Mouse (Mus musculus): Measurements from ENCODE around the gene Stk38l. TPM values are rescaled to one million over a fixed set of nuclear protein-coding genes. Genes with fewer than 3 reads are reported as not detected.

Stk38l gene
- polyA plus RNA-seq, 1 experiment from 2014 or later, result 4.5 TPM

- WGBS (ENCODE audit: insufficient replicate concordance), result 60% methylated on average over 1 of the region's 1 CpGs
- Histone ChIP-seq H3K4me2 (ENCODE audit: low read depth, low read length) (no peak overlapping the region), H3K9me3 (ENCODE audit: low read length) (no peaks in the 10 kb centered on the region), H3K9ac (replicated peaks) (no peak overlapping the region), H3K4me3 (ENCODE audit: low read depth, low read length) (no peak overlapping the region), H3K4me1 (ENCODE audit: insufficient read depth) (peaks cover 4% of the 10 kb centered on the region; the same call in 1 of the 2 replicates), H3K27ac (ENCODE audit: low read depth) (peak overlapping the region; percentile 11; the same call in 1 of the 2 replicates), H3K27me3 (ENCODE audit: insufficient read depth, low read length) (no peaks in the 10 kb centered on the region), H3K36me3 (replicated peaks; ENCODE audit: insufficient read depth, low read length) (no peaks in the 10 kb centered on the region)
- ATAC-seq (peak; percentile 63), DNase-seq (peak; percentile 30)
- TF ChIP-seq CTCF (IDR thresholded peaks at IDR 0.05; ENCODE audit: low read depth) (no peak), EP300 (IDR thresholded peaks at IDR 0.05; ENCODE audit: low read depth) (no peak)
These were observed 26.9 kb downstream of the Stk38l start for GRCm38 (mm10) chr6:146751671-146752070.

GRCm38 (mm10) chr6:146752178-146752577, 27.4 kb downstream of the Stk38l start:
- Histone ChIP-seq H3K36me3 (replicated peaks; ENCODE audit: insufficient read depth, low read length) (no peaks in the 10 kb centered on the region), H3K4me1 (ENCODE audit: insufficient read depth) (peaks cover 8% of the 10 kb centered on the region; the same call in 1 of the 2 replicates), H3K9me3 (ENCODE audit: low read length) (no peaks in the 10 kb centered on the region), H3K27me3 (ENCODE audit: insufficient read depth, low read length) (no peaks in the 10 kb centered on the region), H3K4me3 (ENCODE audit: low read depth, low read length) (no peak overlapping the region), H3K27ac (ENCODE audit: low read depth) (peak overlapping the region; percentile 11; the same call in 1 of the 2 replicates), H3K9ac (replicated peaks) (no peak overlapping the region), H3K4me2 (ENCODE audit: low read depth, low read length) (no peak overlapping the region)
- WGBS (ENCODE audit: insufficient replicate concordance), result 78% methylated on average over 2 of the region's 2 CpGs
- TF ChIP-seq CTCF (IDR thresholded peaks at IDR 0.05; ENCODE audit: low read depth) (no peak), EP300 (IDR thresholded peaks at IDR 0.05; ENCODE audit: low read depth) (no peak)
- ATAC-seq, result no peak
- DNase-seq, result no peak

DNA sequence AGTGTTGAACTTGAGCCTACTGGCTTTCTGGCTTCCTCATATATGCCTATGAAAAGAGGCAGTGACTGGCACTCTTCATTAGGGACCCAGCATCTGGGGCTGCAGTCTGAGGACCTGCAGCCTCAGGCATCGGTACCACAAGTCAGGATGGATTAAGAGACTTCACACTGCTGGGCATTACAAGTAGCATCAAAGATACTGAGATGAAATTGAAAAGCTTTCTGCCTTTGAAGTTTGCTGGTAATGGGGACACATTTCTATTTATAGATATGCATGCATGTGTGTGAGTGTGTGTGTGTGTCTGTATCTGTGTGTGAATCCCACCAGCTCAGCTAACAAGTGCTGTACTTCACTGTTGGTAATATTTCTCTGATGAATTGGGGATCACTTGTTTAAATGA, 27.8 kb downstream of the Stk38l start:
- Histone ChIP-seq H3K27ac (ENCODE audit: low read depth) (no peak overlapping the region), H3K36me3 (replicated peaks; ENCODE audit: insufficient read depth, low read length) (no peaks in the 10 kb centered on the region), H3K4me2 (ENCODE audit: low read depth, low read length) (no peak overlapping the region), H3K4me1 (ENCODE audit: insufficient read depth) (peaks cover 8% of the 10 kb centered on the region; the same call in 1 of the 2 replicates), H3K9me3 (ENCODE audit: low read length) (no peaks in the 10 kb centered on the region), H3K4me3 (ENCODE audit: low read depth, low read length) (no peak overlapping the region), H3K27me3 (ENCODE audit: insufficient read depth, low read length) (no peaks in the 10 kb centered on the region), H3K9ac (replicated peaks) (no peak overlapping the region)
- no peak for TF ChIP-seq EP300 (IDR thresholded peaks at IDR 0.05; ENCODE audit: low read depth)
- TF ChIP-seq CTCF (IDR thresholded peaks at IDR 0.05; ENCODE audit: low read depth), result no peak
- no peak for ATAC-seq
- DNase-seq, result no peak
- WGBS (ENCODE audit: insufficient replicate concordance), result 83% methylated on average over 1 of the region's 1 CpGs

DNA sequence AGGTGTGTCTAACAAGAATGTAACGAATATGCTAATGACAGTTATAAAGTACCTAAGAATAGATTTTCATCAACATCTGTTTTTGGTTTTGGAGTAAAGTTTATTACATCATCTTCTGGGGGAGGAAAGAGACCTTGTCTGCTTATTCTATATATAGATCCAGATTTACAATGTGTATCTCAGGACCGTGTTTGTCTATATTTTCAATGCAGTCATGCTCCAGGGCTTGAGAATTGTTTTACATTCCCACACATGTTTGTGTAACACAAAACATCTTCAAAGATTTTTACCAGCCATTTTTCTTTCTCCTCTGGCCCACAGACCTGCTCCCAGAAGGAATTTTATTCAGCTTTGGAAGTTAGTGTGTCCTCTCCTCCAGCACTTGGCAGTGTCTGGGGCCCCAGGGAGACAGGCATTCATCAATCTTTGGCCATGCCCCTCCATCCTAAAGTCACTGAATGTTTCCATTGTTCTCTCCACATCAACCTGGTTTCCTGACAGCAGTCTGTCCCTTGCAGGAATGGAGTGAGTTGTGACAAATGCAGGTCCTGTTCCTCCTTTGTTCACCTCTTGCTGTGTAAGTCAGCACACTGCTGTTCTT, 28.9 kb downstream of the Stk38l start:
- H3K4me3 ChIP-seq (ENCODE audit: low read depth, low read length), result no peak overlapping the region
- no peaks in the 10 kb centered on the region for H3K27me3 ChIP-seq (ENCODE audit: insufficient read depth, low read length)
- H3K9me3 ChIP-seq (ENCODE audit: low read length), result no peaks in the 10 kb centered on the region
- H3K4me2 ChIP-seq (ENCODE audit: low read depth, low read length), result no peak overlapping the region
- DNase-seq (no peak), ATAC-seq (no peak)
- WGBS (ENCODE audit: insufficient replicate concordance), result 62% methylated on average over 2 of the region's 2 CpGs
- no peak overlapping the region for H3K27ac ChIP-seq (ENCODE audit: low read depth)
- no peak overlapping the region for H3K9ac ChIP-seq (replicated peaks)
- no peaks in the 10 kb centered on the region for H3K36me3 ChIP-seq (replicated peaks; ENCODE audit: insufficient read depth, low read length)
- TF ChIP-seq CTCF (IDR thresholded peaks at IDR 0.05; ENCODE audit: low read depth) (no peak), EP300 (IDR thresholded peaks at IDR 0.05; ENCODE audit: low read depth) (no peak)
- H3K4me1 ChIP-seq (ENCODE audit: insufficient read depth), result peaks cover 8% of the 10 kb centered on the region; the same call in 1 of the 2 replicates

DNA sequence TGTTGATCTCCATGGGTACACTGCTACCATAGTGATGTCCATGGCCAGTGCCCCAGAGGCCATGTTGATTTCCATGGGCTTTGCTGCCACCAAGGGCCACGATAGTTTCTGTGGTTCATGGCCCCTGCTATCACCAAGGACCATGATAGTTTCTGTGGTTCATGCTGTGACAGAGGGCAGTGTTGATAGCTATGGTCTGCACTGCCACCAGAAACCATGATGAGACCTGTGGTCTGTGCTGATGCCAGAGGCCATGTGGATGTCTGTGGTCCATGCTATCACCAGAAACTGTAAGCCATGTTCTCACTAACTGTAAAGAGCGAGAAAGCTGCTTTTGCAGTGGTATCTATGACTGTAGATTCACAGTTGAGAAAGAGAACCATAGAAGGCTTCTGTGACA, 30.3 kb downstream of the Stk38l start:
- Histone ChIP-seq H3K27ac (ENCODE audit: low read depth) (no peak overlapping the region), H3K4me3 (ENCODE audit: low read depth, low read length) (no peak overlapping the region), H3K36me3 (replicated peaks; ENCODE audit: insufficient read depth, low read length) (no peaks in the 10 kb centered on the region), H3K4me2 (ENCODE audit: low read depth, low read length) (no peak overlapping the region), H3K9ac (replicated peaks) (no peak overlapping the region), H3K4me1 (ENCODE audit: insufficient read depth) (peaks cover 8% of the 10 kb centered on the region; the same call in 1 of the 2 replicates), H3K9me3 (ENCODE audit: low read length) (no peaks in the 10 kb centered on the region), H3K27me3 (ENCODE audit: insufficient read depth, low read length) (no peaks in the 10 kb centered on the region)
- DNase-seq (no peak), ATAC-seq (peak; percentile 40)
- WGBS (ENCODE audit: insufficient replicate concordance), result 72% methylated on average over 2 of the region's 2 CpGs
- TF ChIP-seq EP300 (IDR thresholded peaks at IDR 0.05; ENCODE audit: low read depth) (no peak), CTCF (IDR thresholded peaks at IDR 0.05; ENCODE audit: low read depth) (no peak)

GRCm38 (mm10) chr6:146755679-146756078, 30.9 kb downstream of the Stk38l start:
- ATAC-seq (no peak), DNase-seq (no peak)
- Histone ChIP-seq H3K9ac (replicated peaks) (no peak overlapping the region), H3K27me3 (ENCODE audit: insufficient read depth, low read length) (no peaks in the 10 kb centered on the region), H3K27ac (ENCODE audit: low read depth) (no peak overlapping the region), H3K9me3 (ENCODE audit: low read length) (no peaks in the 10 kb centered on the region), H3K4me2 (ENCODE audit: low read depth, low read length) (no peak overlapping the region), H3K4me3 (ENCODE audit: low read depth, low read length) (no peak overlapping the region), H3K4me1 (ENCODE audit: insufficient read depth) (peaks cover 8% of the 10 kb centered on the region; the same call in 1 of the 2 replicates), H3K36me3 (replicated peaks; ENCODE audit: insufficient read depth, low read length) (no peaks in the 10 kb centered on the region)
- 78% methylated on average over 4 of the region's 4 CpGs for WGBS (ENCODE audit: insufficient replicate concordance)
- TF ChIP-seq CTCF (IDR thresholded peaks at IDR 0.05; ENCODE audit: low read depth) (no peak), EP300 (IDR thresholded peaks at IDR 0.05; ENCODE audit: low read depth) (no peak)

Measured in liver, postnatal 0 days (tissue).